Mouse (Mus musculus): ENCODE data around the gene Ttc7b.

The Ttc7b gene

GRCm38 (mm10) chr12:100520794-100521186, at the start of gene Ttc7b:
Gene Ttc7b, minus strand, starts transcription at chr12:100520826.
- peak; percentile 28 to 37 for DNase-seq

DNA sequence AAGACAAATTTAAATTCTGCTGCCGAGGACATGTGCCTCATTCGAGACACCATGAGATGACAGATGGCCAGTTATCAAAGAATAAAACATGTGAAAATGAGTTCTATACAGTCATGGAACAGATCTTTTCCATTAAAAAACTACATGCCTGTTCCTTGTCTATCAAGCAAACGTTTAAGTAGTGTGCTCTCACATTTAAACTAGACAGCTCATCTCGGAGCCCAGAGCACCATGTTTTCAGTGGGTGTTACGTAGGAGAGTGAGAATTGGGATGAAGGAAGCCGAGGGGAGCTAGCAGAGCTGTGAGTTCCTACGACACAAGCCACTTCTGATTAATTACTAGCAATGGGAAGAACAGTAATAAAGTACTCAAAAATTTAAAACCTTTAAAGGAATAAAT, 48.2 kb upstream of the Ttc7b start:
- no peak for DNase-seq

DNA sequence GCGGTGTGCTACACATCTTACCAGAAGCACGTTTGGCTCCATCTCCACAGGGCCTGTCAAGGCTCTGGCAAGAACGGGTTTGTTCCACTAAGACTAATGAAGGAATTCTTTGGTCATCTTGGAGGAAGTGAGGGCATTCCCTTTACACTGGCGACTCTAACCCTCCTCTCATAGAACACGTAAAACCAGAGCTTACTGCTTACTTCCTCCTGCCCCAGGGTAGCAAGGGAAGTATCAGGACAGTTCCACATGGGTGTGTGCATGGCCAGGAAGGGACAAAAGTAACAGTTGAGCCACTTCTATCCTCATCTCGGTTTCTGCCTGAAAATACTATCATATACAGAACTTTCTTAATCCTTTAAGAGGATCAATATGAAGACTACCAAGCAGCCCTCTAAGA, 47.5 kb upstream of the Ttc7b start:
- no peak for DNase-seq

GRCm38 (mm10) chr12:100567627-100568026, 47.0 kb upstream of the Ttc7b start:
- DNase-seq = no peak

DNA sequence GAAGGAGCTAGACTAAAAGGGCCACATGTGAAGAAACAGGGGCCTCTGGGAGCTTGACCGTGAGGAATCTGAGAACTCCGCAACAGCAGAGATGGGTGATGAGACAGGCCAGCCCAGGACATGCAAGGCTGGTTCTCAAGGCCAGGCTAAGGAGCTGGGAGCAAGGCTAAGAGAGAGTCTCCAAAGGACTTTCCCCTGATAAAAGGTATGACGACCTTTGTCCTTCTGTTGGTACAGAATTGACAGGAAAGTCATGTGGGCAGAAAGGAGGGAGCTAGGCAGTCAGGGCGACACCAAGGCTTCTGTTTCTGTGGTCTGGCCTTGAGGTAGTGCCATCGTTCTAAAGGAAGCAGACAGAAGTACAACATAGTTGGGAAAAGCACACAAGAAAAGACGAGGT, 33.0 kb upstream of the Ttc7b start:
- no peak for DNase-seq

GRCm38 (mm10) chr12:100551972-100552371, 31.3 kb upstream of the Ttc7b start:
- DNase-seq = no peak

GRCm38 (mm10) chr12:100544194-100544567, 23.6 kb upstream of the Ttc7b start:
- no peak for DNase-seq

DNA sequence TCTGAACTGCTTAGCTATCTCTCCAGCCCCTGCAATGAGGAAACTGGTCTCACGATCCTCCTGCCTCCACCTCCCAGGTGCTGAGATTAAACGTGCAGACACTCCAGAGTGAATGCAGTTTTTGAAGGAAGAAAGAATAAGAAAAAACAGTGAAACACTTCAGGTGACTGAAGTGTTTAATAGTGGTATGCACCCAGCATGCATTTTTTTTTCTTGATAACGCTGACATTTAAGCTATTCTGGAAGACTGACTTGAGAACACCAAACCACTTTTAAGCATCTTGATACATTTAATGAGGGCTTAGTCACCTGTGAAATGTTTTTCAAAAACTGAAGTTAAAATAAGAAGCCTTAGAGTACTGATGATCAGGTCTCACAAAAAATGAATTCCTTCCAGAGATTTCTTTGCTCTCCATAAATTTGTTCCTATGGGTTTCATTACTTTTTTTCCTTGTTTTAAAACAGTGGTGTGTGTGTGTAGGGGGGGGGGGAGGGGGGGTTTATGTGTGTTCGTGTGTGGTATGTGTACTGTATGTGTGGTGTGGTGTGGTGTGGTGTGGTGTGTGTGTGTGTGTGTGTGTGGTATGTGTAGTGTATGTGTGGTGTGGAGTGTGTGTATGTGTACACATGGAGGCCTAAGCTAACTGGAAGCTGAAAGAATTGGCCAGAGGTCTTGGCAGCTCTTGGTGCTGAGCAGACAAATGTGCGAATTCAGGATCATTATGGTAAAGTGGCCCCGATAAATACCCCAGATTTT, 23.0 kb upstream of the Ttc7b start:
- DNase-seq = no peak

- DNase-seq = no peak
These were observed 21.9 kb upstream of the Ttc7b start for GRCm38 (mm10) chr12:100542494-100542893.

DNA sequence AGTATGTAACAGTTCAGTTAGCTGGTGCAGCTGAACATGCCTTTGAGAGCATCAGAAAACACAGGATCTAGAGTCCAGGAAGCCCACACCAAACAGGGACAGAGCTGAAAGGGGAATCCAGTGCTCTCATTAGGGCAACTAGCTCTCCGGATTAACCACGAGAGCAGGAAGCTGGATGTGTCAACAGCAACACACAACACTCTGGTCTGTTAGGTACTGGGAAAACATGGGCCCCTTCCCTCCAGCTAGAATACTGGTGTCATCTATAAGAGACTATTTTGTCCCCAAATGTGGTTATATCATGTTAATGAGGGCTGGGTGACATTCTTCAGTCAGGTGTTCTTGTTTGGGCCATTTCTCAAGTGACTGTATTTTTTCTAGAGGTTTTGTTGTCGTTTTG, 21.4 kb upstream of the Ttc7b start:
- no peak for DNase-seq

DNA sequence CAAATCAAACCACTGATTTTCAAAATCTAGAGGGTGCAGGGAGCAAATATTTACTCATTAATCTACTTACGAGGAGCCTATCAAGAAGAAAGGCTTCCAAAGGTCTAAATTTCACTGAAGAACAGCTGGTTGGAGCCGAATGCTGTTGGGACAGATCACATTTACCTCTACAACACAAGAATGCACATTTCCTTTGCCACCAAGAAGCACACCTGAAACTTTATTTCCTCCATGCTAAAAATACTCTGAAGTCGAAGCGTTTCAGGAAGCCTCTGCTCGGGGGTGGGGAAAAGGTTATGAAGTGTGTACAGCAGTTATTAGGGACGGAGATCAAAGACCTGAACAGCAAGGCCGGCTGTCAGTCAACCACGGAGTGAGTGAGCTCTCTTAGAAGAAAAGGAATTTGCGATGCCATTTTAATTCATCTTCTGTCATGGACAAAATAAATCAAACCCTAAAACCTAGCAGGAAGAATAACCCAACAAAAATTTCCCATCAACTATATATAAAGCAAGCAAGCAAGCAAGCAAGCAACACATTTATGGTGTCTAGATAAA, 18.6 kb upstream of the Ttc7b start:
- no peak for DNase-seq

- no peak for DNase-seq
These were observed 18.0 kb upstream of the Ttc7b start for GRCm38 (mm10) chr12:100538445-100539157.

DNA sequence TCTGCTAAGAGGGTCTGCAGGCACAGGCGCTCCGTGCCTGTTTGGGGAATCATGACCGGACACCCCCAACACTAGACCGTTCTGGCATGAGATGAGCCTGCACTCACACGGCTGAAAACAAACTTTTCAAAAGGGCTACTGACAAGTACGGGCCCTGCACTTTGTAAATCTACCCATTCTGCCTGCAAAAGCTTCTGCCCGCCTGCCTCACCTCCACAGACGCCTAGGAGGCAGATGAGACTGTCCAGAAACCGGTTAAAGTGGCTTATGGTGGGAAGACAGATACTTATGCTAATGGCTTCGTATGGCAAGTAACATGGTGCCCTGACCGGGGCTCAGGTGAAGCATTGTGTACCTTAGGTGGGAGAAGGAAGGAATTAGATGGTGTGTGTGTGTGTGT, 16.5 kb upstream of the Ttc7b start:
- no peak for DNase-seq

GRCm38 (mm10) chr12:100535028-100535427, 14.4 kb upstream of the Ttc7b start:
- DNase-seq = no peak

- no peak for DNase-seq
These were observed 13.4 kb upstream of the Ttc7b start for GRCm38 (mm10) chr12:100534028-100534427.

- DNase-seq = no peak
These were observed 12.6 kb upstream of the Ttc7b start for GRCm38 (mm10) chr12:100533209-100533608.

GRCm38 (mm10) chr12:100531740-100532139, 11.1 kb upstream of the Ttc7b start:
- DNase-seq = no peak

DNA sequence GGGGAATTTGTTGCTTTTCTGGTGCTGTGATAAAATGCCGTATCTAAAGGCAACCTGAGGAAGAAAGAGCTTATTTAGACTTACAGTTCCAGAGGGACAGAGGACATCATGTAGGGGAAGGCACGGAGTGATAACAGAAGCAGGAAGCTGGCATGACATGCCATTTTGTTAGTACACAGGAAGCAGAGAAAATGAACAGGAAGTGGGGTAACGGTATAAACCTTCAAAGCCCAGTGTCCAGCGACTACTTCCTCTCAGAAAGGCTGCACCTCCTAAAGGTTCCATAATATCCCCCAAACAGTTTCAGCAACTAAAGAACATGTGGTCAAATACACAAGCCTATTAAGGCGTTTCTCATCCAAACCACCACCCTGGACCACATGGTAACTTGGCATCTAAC, 10.2 kb upstream of the Ttc7b start:
- no peak for DNase-seq

DNA sequence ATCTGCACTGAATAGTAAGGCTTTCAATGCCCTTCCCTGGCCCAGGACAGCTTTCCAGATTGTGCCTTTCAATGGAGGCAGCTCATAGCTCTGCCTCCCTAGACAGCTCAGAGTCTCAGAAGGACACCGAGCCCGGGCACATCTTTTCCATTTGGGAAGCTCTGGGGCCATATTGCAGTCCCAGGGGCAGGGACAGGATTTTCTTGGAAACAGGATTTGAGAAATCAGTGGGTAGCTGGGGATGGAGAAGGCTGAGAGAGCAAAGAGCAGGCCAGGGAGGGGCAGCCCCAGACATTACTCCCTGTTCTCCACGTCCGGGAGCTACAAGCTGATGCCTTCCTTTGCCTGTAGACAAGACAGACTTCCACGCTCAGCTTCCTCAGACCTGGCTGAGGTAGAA, 9.0 kb upstream of the Ttc7b start:
- DNase-seq = no peak

- no peak for DNase-seq
These were observed 8.5 kb upstream of the Ttc7b start for GRCm38 (mm10) chr12:100529172-100529571.

- DNase-seq = no peak
These were observed 7.6 kb upstream of the Ttc7b start for GRCm38 (mm10) chr12:100528246-100528645.

GRCm38 (mm10) chr12:100527753-100528152, 7.1 kb upstream of the Ttc7b start:
- peak; percentile 27 to 55 for DNase-seq

GRCm38 (mm10) chr12:100527241-100527640, 6.6 kb upstream of the Ttc7b start:
- no peak for DNase-seq

DNA sequence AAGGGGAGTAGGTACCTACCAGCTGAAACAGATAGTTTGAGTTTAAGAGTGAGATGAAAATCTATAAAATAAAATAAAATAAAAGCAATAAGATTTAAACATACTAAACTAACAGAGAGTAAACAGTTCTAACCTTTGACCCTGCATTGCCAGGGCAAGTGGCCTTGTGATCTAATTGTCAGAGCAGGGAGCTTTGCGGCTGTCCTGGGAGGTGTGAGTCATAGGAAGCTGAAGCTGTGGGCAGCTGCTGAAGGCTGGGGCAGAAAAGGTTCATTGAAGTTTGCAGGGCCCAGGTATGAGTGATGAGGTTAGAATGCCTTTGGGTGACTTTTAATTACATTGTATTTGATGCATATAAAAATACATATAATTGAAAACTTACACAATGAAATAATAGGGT, 5.3 kb upstream of the Ttc7b start:
- no peak for DNase-seq

All from thymus, adult 18-20 months (tissue).